Mouse (Mus musculus) bone marrow macrophage, adult 2 months (primary cell): ENCODE data around the gene Gm10352. TPM values are rescaled to one million over a fixed set of nuclear protein-coding genes. Genes with fewer than 3 reads are reported as not detected.
"Not testable (repeated sequence)": the region's sequence is repeated elsewhere in the genome, so short reads cannot be mapped to it uniquely, and the experiment has no call there.

ENCODE experiments used
- H3K27ac ChIP-seq: 2 replicates; pipeline ENCODE4 v1.5.1; 2012; ENCODE audit warnings: low read depth, low read length; ENCODE audit not compliant: insufficient read depth
- H3K4me1 ChIP-seq: 2 replicates; pipeline ENCODE4 v1.6.1; 2012; ENCODE audit warnings: low read length; ENCODE audit not compliant: control insufficient read depth, insufficient read depth
- H3K4me3 ChIP-seq: 2 replicates; pipeline ENCODE4 v1.5.1; 2012; ENCODE audit warnings: mild to moderate bottlenecking, low read length, moderate library complexity; ENCODE audit not compliant: insufficient read depth
- polyA plus RNA-seq: library from polyadenylated mRNA; stranded (reverse); fragments of >200 nt; gene quantifications from 2 replicates; pipeline ENCODE4 v1.2.4, GENCODE M21; 2012; ENCODE audit not compliant: missing spikeins, insufficient read depth, insufficient read length

The Gm10352 gene
- polyA plus RNA-seq = not detected in 2 replicates

DNA sequence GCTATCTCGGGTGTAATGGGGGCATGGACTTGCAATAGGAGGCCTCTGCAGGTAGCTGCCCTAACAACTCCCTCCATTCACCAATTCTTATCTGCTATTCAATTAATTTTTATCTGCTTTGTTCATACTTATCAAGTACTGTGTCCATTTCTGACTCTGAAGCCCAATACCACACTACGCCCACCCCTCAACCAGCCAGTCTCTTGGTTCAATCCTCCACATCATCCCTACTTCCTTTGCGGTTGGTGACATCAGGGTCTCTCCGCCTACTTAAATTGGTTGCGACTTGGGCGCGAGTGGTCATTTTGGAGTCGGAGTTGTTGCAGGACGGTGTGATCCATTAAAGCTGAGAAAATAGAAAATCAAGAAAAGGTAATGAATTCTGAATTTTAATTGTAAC is at the start of gene Gm10352:
Gm10352 (plus strand) TSS at position 301 of the 400 bp plus-strand sequence.
- not testable (repeated sequence) for H3K4me1 ChIP-seq, H3K27ac ChIP-seq, H3K4me3 ChIP-seq

DNA sequence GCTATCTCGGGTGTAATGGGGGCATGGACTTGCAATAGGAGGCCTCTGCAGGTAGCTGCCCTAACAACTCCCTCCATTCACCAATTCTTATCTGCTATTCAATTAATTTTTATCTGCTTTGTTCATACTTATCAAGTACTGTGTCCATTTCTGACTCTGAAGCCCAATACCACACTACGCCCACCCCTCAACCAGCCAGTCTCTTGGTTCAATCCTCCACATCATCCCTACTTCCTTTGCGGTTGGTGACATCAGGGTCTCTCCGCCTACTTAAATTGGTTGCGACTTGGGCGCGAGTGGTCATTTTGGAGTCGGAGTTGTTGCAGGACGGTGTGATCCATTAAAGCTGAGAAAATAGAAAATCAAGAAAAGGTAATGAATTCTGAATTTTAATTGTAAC is 31.5 kb downstream of the Gm10352 start, which contains the start of gene Gm29289:
Gm29289 (plus strand) TSS at position 301 of the 400 bp plus-strand sequence.
- not testable (repeated sequence) for H3K27ac ChIP-seq, H3K4me3 ChIP-seq, H3K4me1 ChIP-seq

Other genes starting within 250 kb of the Gm10352 start
- gene Sry, start 237.3 kb upstream of the Gm10352 start, polyA plus RNA-seq = not detected in 2 replicates
- gene H2al2b, start 180.3 kb upstream of the Gm10352 start, polyA plus RNA-seq = not detected in 2 replicates
- gene Gm4064, start 104.8 kb upstream of the Gm10352 start, polyA plus RNA-seq = not detected in 2 replicates
- not detected in 2 replicates for gene Rbmy, start 70.3 kb upstream of the Gm10352 start, polyA plus RNA-seq
- not detected in 2 replicates for gene Gm10256, start 70.3 kb upstream of the Gm10352 start, polyA plus RNA-seq
- gene Gm29289, start 31.6 kb downstream of the Gm10352 start, polyA plus RNA-seq = not detected in 2 replicates